In genomic region chr3:105868135-105868534, GRCm38 (mm10) we compare ENCODE assay signal across 11 mouse cellular contexts. TPM values are rescaled to one million over a fixed set of nuclear protein-coding genes. Genes with fewer than 3 reads are reported as not detected.
DNase-seq lines count a peak whose midpoint lies in the region.
"Had no signal": no experiment of that assay in that cellular context is flagged by ENCODE, and none has a peak within 500 bp of the region (broad histone marks: within the 10 kb centered on the region; RNA-seq: fewer than 3 reads in every experiment).

No protein-coding gene starts in this region.

- DNase-seq in heart, adult 18-20 months = peak; percentile 37 to 44
- no peak for DNase-seq in heart, adult 8-10 months (ENCODE audit: low spot score)
- DNase-seq in urinary bladder, postnatal 14 days (ENCODE audit: low spot score) = peak; percentile 27
- DNase-seq in urinary bladder, adult 2 months (ENCODE audit: low spot score) = no peak
- peak; percentile 78 for DNase-seq in kidney, postnatal 36 days
- no peak for DNase-seq in frontal cortex, postnatal 10 days (ENCODE audit: low spot score in 2 of 2)
- no peak for DNase-seq in layer of hippocampus, adult 9-10 months (ENCODE audit: low spot score)
- DNase-seq in frontal cortex, adult 2 months (ENCODE audit: extremely low spot score in 1 of 2, low spot score in 1 of 2) = no peak

RNA-seq across cellular contexts. Expression of gene Adora3, which starts 2.5 kb away (rescaled TPM):
- total RNA-seq in heart, adult 18-20 months (2021) = not detected
- total RNA-seq in heart, adult 8-10 months (2022) = under 1 TPM in 3 of 4 experiments, not detected in 1; 0.25 to 0.44 (median 0.32) TPM
- 0.41 and 0.53 TPM in 2 replicates for polyA plus RNA-seq in urinary bladder, adult 2 months (2012; rRNA removed)
- 1.2 and 1.5 TPM in 2 replicates for polyA plus RNA-seq in frontal cortex, adult 2 months (2012; rRNA removed)
- total RNA-seq: gastrocnemius, adult 18-20 months; hematopoietic stem cell, adult 5-6 weeks had no signal

RNA-seq across cellular contexts. Expression of gene Tmigd3, which starts 2.6 kb away (rescaled TPM):
- total RNA-seq in heart, adult 18-20 months (2021) = under 1 TPM in 1 of 2 experiments, not detected in 1; 0.30 TPM
- total RNA-seq in heart, adult 8-10 months (2022) = under 1 TPM in 3 of 4 experiments, not detected in 1; 0.27 to 0.62 (median 0.41) TPM
- 0.13 and 0.14 TPM in 2 replicates for polyA plus RNA-seq in urinary bladder, adult 2 months (2012; rRNA removed)
- polyA plus RNA-seq in frontal cortex, adult 2 months (2012; rRNA removed) = 0.20 TPM in 1 of 2 replicates, not detected in the other
- total RNA-seq: gastrocnemius, adult 18-20 months; hematopoietic stem cell, adult 5-6 weeks had no signal
- polyA plus RNA-seq: midbrain, embryonic 15.5 days had no signal

Comparison
In these comparisons a context has a peak if more than half of its experiments do, and no peak if none do; other contexts are left out.
1. DNase-seq: peak in heart, adult 18-20 months (2 of 2), urinary bladder, postnatal 14 days (single experiment) and kidney, postnatal 36 days (2 of 2); none in heart, adult 8-10 months (single experiment), urinary bladder, adult 2 months (single experiment), frontal cortex, postnatal 10 days (0 of 2), layer of hippocampus, adult 9-10 months (single experiment) and frontal cortex, adult 2 months (0 of 2).